Mouse (Mus musculus) spleen, postnatal 10 days (tissue): ENCODE measurements around the gene Bmx.
A peak's percentile ranks its signal among the peaks of the same experiment; 100 is the strongest.

Experiments used
- DNase-seq, 2 experiments: peaks; one replicate each; pipeline ENCODE4 v3.0.0; 2021 to 2022; ENCODE audit warnings: low spot score in 2 of 2

Bmx gene

DNA sequence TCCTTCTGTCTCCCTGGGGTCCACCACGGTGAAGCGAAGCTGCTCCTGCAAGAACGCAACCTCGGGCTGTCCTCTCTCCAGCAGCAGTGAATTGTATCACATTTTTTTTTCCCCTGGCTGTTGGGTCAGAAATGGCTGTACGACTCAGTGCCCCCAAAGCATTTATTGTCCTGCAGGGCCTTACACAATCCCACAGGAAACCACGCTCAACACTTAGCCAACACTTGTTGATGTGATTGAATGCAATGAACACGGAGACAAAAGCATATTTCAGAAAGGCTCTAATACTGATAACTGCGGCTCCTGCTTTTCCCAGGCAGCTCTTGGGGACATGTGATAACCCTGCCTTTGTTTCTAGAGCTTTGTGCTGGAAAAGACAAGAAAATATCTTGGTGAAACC is at the start of gene Bmx:
TSS of gene Bmx (minus strand) at position 137 of the 400 bp plus-strand sequence.
- DNase-seq, result no peak

- DNase-seq, result no peak
These were observed 48.3 kb upstream of the Bmx start for GRCm38 (mm10) chrX:164306250-164306649.

DNA sequence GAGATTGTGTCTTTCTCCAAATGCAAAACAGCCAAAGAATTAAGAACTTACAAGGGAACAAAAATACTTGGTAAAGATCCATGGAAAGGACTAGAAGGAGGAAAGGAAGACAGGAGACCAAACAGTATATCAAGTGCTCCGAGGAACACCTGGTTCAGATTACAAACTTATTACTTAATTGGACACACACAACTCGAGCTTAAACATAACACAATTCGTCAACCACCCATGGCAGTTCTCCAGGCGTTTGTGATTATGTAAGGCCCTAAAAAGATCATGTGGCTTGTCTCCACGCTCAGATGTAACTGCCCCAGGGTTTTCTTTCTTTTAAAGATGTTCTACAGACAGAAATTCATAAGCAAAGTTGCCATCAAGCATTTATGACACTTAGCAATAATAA is 33.2 kb upstream of the Bmx start:
- no peak for DNase-seq

GRCm38 (mm10) chrX:164287077-164287476 is 29.1 kb upstream of the Bmx start:
- DNase-seq, result peak in 1 of 2 experiments; percentile 37

DNA sequence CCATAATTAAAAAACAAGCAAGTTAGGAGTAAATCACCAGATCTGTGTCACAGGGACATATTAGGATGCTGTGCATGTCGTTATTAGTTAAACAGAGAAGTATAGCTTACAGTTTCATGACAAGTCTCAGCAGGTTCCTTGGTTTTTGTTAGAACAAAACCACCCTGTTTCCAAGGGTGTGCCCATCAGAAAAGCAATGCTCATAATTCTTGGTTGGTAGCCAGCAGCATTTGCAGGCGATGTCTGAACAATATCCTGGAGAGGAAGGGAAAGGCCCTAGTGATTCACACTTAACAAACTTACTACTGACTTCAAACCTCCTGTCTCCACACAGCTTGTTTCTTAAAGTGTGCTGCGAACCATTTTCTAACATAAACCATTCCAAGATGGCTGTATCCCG is 25.8 kb upstream of the Bmx start:
- DNase-seq, result no peak

DNA sequence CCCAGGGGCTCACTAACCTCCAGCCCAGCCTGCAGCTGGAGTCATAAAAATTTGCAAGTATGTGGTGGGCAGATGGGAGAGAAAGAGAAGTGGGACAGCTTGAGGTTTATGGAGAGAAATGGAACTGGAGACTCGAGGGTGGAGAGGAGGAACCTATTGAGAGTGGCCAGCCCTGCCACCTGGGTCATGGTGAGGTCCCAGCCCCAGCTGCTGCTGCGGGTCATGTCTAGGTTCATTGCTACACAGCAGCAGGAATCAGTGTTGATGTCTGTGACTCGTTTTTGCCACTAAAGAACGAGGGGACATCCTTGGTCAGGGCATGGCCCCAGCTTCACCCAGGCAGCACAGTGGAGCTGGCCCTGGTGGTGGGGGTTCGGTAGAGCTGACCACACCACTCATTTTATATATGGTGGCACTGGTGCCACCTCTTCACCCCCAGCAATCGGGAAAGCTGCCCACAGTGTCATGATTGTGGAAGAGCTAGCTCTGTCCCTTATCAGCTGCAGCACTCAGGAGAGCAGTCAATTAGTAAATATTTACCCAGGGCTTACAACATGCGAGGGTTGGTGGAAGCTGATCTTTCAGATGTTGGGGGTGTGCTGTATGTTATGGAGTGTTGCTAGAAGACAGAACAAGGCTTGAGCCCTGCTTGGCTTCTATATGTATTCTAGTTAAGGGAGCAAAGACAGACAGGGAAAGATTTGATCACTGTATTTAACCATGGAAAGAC is 23.1 kb upstream of the Bmx start:
- no peak for DNase-seq

- no peak for DNase-seq
These were observed 17.5 kb upstream of the Bmx start for GRCm38 (mm10) chrX:164275536-164275935.

DNA sequence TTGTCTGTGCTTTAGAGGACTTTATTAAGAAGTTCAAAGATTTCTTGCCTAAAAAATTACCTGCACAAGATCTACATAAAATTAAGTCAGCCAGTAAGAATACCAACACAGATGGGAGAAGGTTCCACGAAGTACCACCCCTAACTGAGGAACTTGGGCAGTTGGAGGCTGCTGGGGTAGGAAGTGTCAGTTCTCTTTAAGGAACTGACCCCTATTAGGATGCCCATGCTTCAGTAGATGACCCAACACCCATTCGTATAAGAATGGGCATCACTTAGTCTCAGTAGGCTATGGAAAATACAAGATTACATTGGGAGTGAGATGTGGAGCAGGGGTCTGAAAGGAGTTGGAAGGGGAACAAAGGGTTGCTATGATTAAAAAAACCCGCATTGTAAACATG is 12.6 kb upstream of the Bmx start:
- DNase-seq, result no peak

DNA sequence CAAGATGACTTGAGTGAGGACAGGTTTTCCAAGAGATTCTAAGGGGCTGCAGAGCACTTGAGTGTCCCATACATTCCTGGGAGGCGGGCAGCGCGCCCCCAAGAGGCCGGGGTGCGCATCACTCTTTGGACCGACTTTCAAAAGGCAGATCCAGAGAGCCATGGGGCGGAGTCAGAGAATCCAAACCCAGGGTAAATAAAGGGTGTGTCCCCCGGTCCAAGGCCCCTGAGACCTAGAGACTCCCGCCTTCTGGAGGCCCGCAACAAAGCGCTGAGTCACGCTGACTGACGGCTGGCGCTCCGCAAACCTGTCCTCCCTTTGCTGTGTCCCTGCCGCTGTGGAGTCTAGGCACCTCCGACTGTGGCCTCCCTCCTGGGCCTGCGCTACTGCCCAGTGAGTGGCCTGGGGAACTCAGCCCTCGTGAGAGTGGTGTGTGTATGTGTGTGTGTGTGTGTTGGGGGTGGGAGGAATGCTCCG is 11.3 kb upstream of the Bmx start, which contains the start of gene Pir:
TSS of gene Pir (plus strand) at position 87 of the 477 bp plus-strand sequence.
- DNase-seq, result peak; percentile 65 to 84

DNA sequence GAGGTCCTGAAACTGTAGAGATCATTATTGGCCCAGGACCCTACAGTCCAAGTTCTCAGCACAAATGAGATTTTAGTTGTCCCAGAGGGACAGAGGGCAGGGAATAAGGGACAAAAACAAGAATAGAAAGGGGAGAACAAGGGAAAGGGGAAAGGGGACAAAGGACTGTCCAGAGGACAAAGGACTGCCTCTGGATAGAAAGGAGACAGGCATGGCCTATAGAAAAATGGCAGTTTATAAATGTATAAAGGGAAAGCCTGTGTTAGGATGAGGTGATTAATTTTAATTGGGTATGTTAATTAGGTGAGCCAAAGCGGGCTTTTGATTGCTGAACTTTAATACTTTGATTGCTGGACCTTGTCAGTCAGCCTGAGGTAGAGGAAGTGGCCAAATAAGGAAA is 6.9 kb upstream of the Bmx start:
- DNase-seq, result no peak

- no peak for DNase-seq
These were observed 4.3 kb upstream of the Bmx start for GRCm38 (mm10) chrX:164262286-164262685.

DNA sequence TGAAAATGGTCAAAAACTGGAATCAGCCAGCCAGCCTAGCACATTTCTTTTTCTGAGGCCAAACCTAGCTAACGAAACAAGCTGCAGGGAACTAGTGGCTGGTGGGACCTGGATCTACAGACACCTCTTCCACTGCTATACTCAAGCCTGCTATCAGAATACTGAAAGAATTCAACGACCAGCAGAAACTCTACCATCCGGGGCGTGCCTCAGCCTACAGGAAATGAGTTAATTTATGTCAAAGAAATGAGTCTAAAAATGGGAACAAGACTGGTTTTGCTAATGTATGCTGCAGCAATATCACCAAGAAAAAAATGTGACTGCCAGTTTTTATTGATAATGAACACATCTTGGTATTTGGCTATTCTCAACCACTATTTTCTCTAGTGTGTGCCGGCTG is 669 bp upstream of the Bmx start:
- no peak for DNase-seq

DNA sequence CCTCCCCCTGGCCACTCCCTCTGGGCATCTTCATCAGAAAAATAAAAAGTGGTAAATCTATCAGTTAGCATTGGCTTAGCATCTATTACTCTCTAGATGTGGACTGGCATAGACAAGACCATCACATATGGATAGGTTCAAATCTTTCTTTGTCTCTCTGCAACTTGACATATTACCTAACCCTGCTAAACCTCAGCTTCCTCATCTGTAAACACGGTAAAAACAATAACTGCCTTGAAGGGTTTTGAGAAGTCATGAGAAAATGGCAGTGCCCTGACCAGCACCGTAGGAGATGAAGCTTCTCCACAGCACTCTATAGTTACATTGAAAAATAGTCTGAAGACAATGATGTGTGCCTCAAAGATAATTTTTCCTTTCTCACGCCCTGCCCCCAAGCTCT is 1.5 kb downstream of the Bmx start:
- no peak for DNase-seq

- no peak for DNase-seq
These were observed 11.3 kb downstream of the Bmx start for GRCm38 (mm10) chrX:164246722-164247121.

GRCm38 (mm10) chrX:164245714-164246113 is 12.3 kb downstream of the Bmx start:
- no peak for DNase-seq

- no peak for DNase-seq
These were observed 24.6 kb downstream of the Bmx start for GRCm38 (mm10) chrX:164233380-164233779.

- peak in 1 of 2 experiments; percentile 50 for DNase-seq
These were observed 36.0 kb downstream of the Bmx start for GRCm38 (mm10) chrX:164221989-164222388.

DNA sequence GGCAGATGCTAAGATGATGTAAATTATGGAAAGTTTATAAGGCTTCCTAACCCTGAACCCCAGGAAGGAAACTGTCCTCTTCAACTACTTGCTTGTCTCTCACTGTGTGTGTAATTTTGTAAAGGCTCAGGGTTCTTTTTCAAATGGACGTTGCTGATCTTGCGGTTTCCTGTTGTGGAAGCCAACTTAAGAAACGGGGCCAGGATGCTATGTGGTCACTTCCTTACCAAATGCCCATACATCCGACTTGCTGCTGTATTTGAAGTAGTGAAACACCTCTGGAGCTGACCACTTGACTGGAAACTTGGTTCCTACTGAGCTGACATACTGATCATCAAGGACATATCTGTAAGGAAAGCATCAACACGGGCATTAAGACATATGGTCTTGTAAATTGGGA is 57.4 kb downstream of the Bmx start:
- no peak for DNase-seq

GRCm38 (mm10) chrX:164197679-164198078 is 60.3 kb downstream of the Bmx start:
- DNase-seq, result peak in 1 of 2 experiments; percentile 27

GRCm38 (mm10) chrX:164189880-164190279 is 68.1 kb downstream of the Bmx start:
- no peak for DNase-seq

DNA sequence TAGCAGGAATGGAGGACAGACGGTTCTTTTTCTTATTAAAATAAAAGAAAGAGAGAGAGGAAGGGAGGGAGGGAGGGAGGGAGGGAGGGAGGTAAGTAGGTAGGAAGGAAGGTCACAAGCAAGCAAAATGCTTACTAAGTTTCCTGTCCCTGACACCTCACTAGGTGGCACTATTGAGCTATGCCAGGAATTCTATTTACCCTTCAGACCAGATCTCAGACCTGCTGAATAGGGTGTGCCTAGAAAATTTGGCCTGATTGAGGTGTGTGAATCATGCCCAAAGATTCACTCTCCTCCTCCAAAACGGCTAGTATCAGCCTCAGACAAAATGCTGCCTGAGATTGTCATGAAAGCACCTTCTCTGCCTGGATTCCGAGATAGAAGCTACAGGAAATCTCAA is 74.1 kb downstream of the Bmx start:
- peak; percentile 15 to 41 for DNase-seq

- DNase-seq, result peak; percentile 24 to 63
These were observed 78.2 kb downstream of the Bmx start for GRCm38 (mm10) chrX:164179746-164180145.

GRCm38 (mm10) chrX:164178856-164179255 is 79.1 kb downstream of the Bmx start:
- DNase-seq, result no peak

DNA sequence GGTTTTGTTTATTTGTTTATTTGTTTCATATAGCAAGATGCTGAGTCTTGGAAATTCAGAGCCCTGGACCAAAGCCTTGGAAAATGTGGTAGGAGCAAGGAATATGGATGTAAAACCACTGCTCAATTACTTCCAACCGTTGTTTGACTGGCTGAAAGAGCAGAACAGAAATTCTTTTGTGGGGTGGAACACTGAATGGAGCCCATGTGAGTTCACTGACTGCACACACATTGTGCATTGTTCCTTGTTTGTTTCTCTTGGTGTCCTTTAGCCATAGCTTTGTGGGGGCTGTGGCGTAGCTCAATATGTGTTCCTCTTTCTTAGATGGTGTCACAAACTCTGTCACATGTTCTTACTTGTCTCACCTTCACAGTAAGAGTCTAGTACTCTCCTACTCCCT is 82.2 kb downstream of the Bmx start:
- no peak for DNase-seq
